In the genomic region with DNA sequence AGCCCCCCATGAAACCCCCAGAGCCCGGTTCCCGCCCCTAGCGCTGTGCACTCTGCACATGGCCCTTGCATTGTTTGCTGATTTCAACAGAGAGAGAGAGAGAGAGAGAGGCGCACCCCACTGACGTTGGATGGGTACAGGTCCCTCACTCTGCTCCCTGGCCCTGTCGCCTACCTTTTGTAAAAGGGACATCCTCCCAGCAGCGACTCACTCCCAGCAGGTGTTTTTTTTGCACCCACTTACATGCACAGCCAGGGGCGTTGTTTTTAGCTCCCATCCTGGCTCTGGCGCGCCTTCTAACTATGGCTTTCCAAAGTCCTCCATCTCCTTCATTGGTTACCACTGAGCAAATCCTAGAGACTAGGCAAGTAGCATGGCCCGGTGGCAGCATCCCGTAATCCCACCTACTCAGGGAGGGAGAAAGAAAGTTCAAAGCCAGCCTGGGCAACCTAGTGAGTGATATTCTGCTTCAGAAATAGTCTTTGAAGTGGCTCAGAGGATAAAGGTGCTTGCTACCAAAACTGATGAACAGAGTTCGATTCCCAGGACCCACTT, we compare ENCODE assay signal across 8 mouse cellular contexts. TPM values are rescaled to one million over a fixed set of nuclear protein-coding genes. Genes with fewer than 3 reads are reported as not detected.
DNase-seq lines count a peak whose midpoint lies in the region; ATAC-seq and TF ChIP-seq lines count a peak whose summit lies in the region.

No protein-coding gene starts in this region.

- H3K9me3 ChIP-seq in lung, embryonic 15.5 days, result no peaks in the 10 kb centered on the region
- no peaks in the 10 kb centered on the region for H3K9me3 ChIP-seq in intestine, postnatal 0 days (ENCODE audit: control insufficient read depth)

- TF ChIP-seq POLR2A in embryonic fibroblast, embryonic 13.5 days (IDR thresholded peaks at IDR 0.05; ENCODE audit: low read depth, low read length), result no peak
- TF ChIP-seq POLR2A in olfactory bulb, adult 2 months (IDR thresholded peaks at IDR 0.05; ENCODE audit: insufficient read depth, low read depth, low read length), result no peak

- no peak for TF ChIP-seq CTCF in embryonic fibroblast, embryonic 13.5 days (IDR thresholded peaks at IDR 0.05; ENCODE audit: borderline replicate concordance, insufficient read depth, low read length)
- no peak for TF ChIP-seq CTCF in intestine, postnatal 0 days (IDR thresholded peaks at IDR 0.05; ENCODE audit: low read depth)
- 0 out of 2 replicates have a peak, but pooled peaks have one; percentile 14 for TF ChIP-seq CTCF in olfactory bulb, adult 2 months (IDR thresholded peaks at IDR 0.05; ENCODE audit: insufficient read depth, low read depth, low read length)

- H3K4me3 ChIP-seq in lung, embryonic 15.5 days, result peak overlapping the region; percentile 64
- peak overlapping the region; percentile 16; the same call in 1 of the 2 replicates for H3K4me3 ChIP-seq in embryonic fibroblast, embryonic 13.5 days (ENCODE audit: insufficient read depth, low read length)
- peak overlapping the region; percentile 73 for H3K4me3 ChIP-seq in intestine, postnatal 0 days (ENCODE audit: low read depth, low read length)
- peak overlapping the region; percentile 75 for H3K4me3 ChIP-seq in olfactory bulb, adult 2 months (ENCODE audit: insufficient read depth, low read depth, low read length)

- peak overlapping the region; percentile 99 for H3K4me2 ChIP-seq in lung, embryonic 15.5 days
- H3K4me2 ChIP-seq in intestine, postnatal 0 days (replicated peaks; ENCODE audit: low read depth), result peak overlapping the region; percentile 94

- H3K9ac ChIP-seq in lung, embryonic 15.5 days, result peak overlapping the region; percentile 87
- peak overlapping the region; percentile 83 for H3K9ac ChIP-seq in intestine, postnatal 0 days (ENCODE audit: low read depth, low read length)

- peaks cover 55% of the 10 kb centered on the region for H3K4me1 ChIP-seq in lung, embryonic 15.5 days
- 0 out of 2 replicates have a peak, but pooled peaks cover 3% of the 10 kb centered on the region for H3K4me1 ChIP-seq in embryonic fibroblast, embryonic 13.5 days (ENCODE audit: control insufficient read depth, insufficient read depth, low read length)
- peaks cover 4% of the 10 kb centered on the region; the same call in 1 of the 2 replicates for H3K4me1 ChIP-seq in intestine, postnatal 0 days (replicated peaks; ENCODE audit: control insufficient read depth, insufficient read depth, low read length)
- peaks cover 35% of the 10 kb centered on the region for H3K4me1 ChIP-seq in olfactory bulb, adult 2 months (ENCODE audit: control insufficient read depth, insufficient read depth, low read length)

- WGBS in lung, embryonic 15.5 days, result 11% methylated on average over 13 of the region's 13 CpGs
- 16% methylated on average over 13 of the region's 13 CpGs for WGBS in intestine, postnatal 0 days
- WGBS in olfactory bulb, adult 2 months, result 14% methylated on average over 13 of the region's 13 CpGs

- no peak for DNase-seq in lung, postnatal 10 days
- DNase-seq in B cell, adult 2 months, result no peak
- no peak for DNase-seq in embryo, embryonic 9.5 days (ENCODE audit: extremely low spot score)

- H3K27me3 ChIP-seq in lung, embryonic 15.5 days, result peaks cover 12% of the 10 kb centered on the region
- no peaks in the 10 kb centered on the region for H3K27me3 ChIP-seq in intestine, postnatal 0 days (replicated peaks; ENCODE audit: control insufficient read depth, insufficient read depth, low read length)

- H3K36me3 ChIP-seq in lung, embryonic 15.5 days, result no peaks in the 10 kb centered on the region
- peaks cover 16% of the 10 kb centered on the region; the same call in 1 of the 2 replicates for H3K36me3 ChIP-seq in intestine, postnatal 0 days (ENCODE audit: control insufficient read depth, insufficient read depth)

- no peak for ATAC-seq in lung, embryonic 15.5 days (ENCODE audit: borderline replicate concordance, extremely low read depth, low FRiP score, low TSS enrichment)
- peak; percentile 1; the same call in 1 of the 2 replicates for ATAC-seq in intestine, postnatal 0 days
- ATAC-seq in megakaryocyte-erythroid progenitor cell, adult 5-6 weeks (replicated peaks; ENCODE audit: low FRiP score, low TSS enrichment, poor library complexity, severe bottlenecking), result no peak

- peak overlapping the region; percentile 97 for H3K27ac ChIP-seq in lung, embryonic 15.5 days
- peak overlapping the region; percentile 63 for H3K27ac ChIP-seq in embryonic fibroblast, embryonic 13.5 days (ENCODE audit: insufficient read depth, low read length)
- peak overlapping the region; percentile 98; the same call in 1 of the 2 replicates for H3K27ac ChIP-seq in intestine, postnatal 0 days (ENCODE audit: low read depth, low read length)
- H3K27ac ChIP-seq in olfactory bulb, adult 2 months (ENCODE audit: insufficient read depth, low read depth, low read length), result 0 out of 2 replicates have a peak overlapping the region, but pooled peaks have one; percentile 4

RNA-seq across cellular contexts. Expression of a gene that starts 6.1 kb away (rescaled TPM):
- 10.3 and 12.0 TPM in 2 replicates for polyA plus RNA-seq in lung, embryonic 15.5 days (2015; fragmentation: Nextera tagmentation; extraction: Ambion mirVana)
- polyA plus RNA-seq in embryonic fibroblast, embryonic 13.5 days (2011; ENCODE audit: insufficient read length, low read depth, missing spikeins), result 15.8 and 19.9 TPM in 2 replicates
- polyA plus RNA-seq in intestine, postnatal 0 days (2015; fragmentation: Nextera tagmentation; extraction: Ambion mirVana), result 6.6 and 7.0 TPM in 2 replicates
- polyA plus RNA-seq in olfactory bulb, adult 2 months (2012; ENCODE audit: insufficient read depth, insufficient read length, low replicate concordance, missing spikeins), result not detected in 2 replicates
- total RNA-seq in megakaryocyte-erythroid progenitor cell, adult 5-6 weeks (2014; fragmentation: Nextera tagmentation), result 1.8 and 2.9 TPM in 2 replicates
- 3.1 and 4.4 TPM in 2 replicates for total RNA-seq in megakaryocyte-erythroid progenitor cell, adult 5-6 weeks (2017)

RNA-seq across cellular contexts. Expression of a gene that starts 27.7 kb away (rescaled TPM):
- 22.4 and 23.0 TPM in 2 replicates for polyA plus RNA-seq in lung, embryonic 15.5 days (2015; fragmentation: Nextera tagmentation; extraction: Ambion mirVana)
- 66.0 and 70.9 TPM in 2 replicates for polyA plus RNA-seq in embryonic fibroblast, embryonic 13.5 days (2011; ENCODE audit: insufficient read length, low read depth, missing spikeins)
- 14.2 and 14.8 TPM in 2 replicates for polyA plus RNA-seq in intestine, postnatal 0 days (2015; fragmentation: Nextera tagmentation; extraction: Ambion mirVana)
- not detected in 2 replicates for polyA plus RNA-seq in olfactory bulb, adult 2 months (2012; ENCODE audit: insufficient read depth, insufficient read length, low replicate concordance, missing spikeins)
- total RNA-seq in megakaryocyte-erythroid progenitor cell, adult 5-6 weeks (2014; fragmentation: Nextera tagmentation), result 57.1 and 65.7 TPM in 2 replicates
- 106 and 110 TPM in 2 replicates for total RNA-seq in megakaryocyte-erythroid progenitor cell, adult 5-6 weeks (2017)

RNA-seq across cellular contexts. Expression of a gene that starts 40.9 kb away (rescaled TPM):
- 14.7 and 16.4 TPM in 2 replicates for polyA plus RNA-seq in lung, embryonic 15.5 days (2015; fragmentation: Nextera tagmentation; extraction: Ambion mirVana)
- polyA plus RNA-seq in embryonic fibroblast, embryonic 13.5 days (2011; ENCODE audit: insufficient read length, low read depth, missing spikeins), result 11.1 and 11.6 TPM in 2 replicates
- 24.1 and 24.8 TPM in 2 replicates for polyA plus RNA-seq in intestine, postnatal 0 days (2015; fragmentation: Nextera tagmentation; extraction: Ambion mirVana)
- not detected in 2 replicates for polyA plus RNA-seq in olfactory bulb, adult 2 months (2012; ENCODE audit: insufficient read depth, insufficient read length, low replicate concordance, missing spikeins)
- total RNA-seq in megakaryocyte-erythroid progenitor cell, adult 5-6 weeks (2014; fragmentation: Nextera tagmentation), result 23.3 and 28.3 TPM in 2 replicates
- total RNA-seq in megakaryocyte-erythroid progenitor cell, adult 5-6 weeks (2017), result 14.8 and 18.4 TPM in 2 replicates

RNA-seq across cellular contexts. Expression of a gene that starts 55.0 kb away (rescaled TPM):
- polyA plus RNA-seq in lung, embryonic 15.5 days (2015; fragmentation: Nextera tagmentation; extraction: Ambion mirVana), result 2.5 and 2.7 TPM in 2 replicates
- 0.60 and 5.3 TPM in 2 replicates for polyA plus RNA-seq in embryonic fibroblast, embryonic 13.5 days (2011; ENCODE audit: insufficient read length, low read depth, missing spikeins)
- 2.1 TPM in 2 replicates for polyA plus RNA-seq in intestine, postnatal 0 days (2015; fragmentation: Nextera tagmentation; extraction: Ambion mirVana)
- polyA plus RNA-seq in olfactory bulb, adult 2 months (2012; ENCODE audit: insufficient read depth, insufficient read length, low replicate concordance, missing spikeins), result not detected in 2 replicates
- total RNA-seq in megakaryocyte-erythroid progenitor cell, adult 5-6 weeks (2014; fragmentation: Nextera tagmentation), result 0.22 TPM in 1 of 2 replicates, not detected in the other
- total RNA-seq in megakaryocyte-erythroid progenitor cell, adult 5-6 weeks (2017), result 0.23 TPM in 1 of 2 replicates, not detected in the other

Comparison
In these comparisons a context has a peak if more than half of its experiments do, and no peak if none do; other contexts are left out.
1. H3K27ac ChIP-seq: peak in every context shown above with its lines; median percentile 98 in intestine, postnatal 0 days; 97 in lung, embryonic 15.5 days; 63 in embryonic fibroblast, embryonic 13.5 days; 4 in olfactory bulb, adult 2 months.
2. H3K4me3 ChIP-seq: peak in every context shown above with its lines; median percentile 75 in olfactory bulb, adult 2 months; 73 in intestine, postnatal 0 days; 64 in lung, embryonic 15.5 days; 16 in embryonic fibroblast, embryonic 13.5 days.
3. RNA of a gene that starts 40.9 kb away (polyA plus RNA-seq): 24.1 to 24.8 TPM in intestine, postnatal 0 days, 14.7 to 16.4 TPM in lung, embryonic 15.5 days and 11.1 to 11.6 TPM in embryonic fibroblast, embryonic 13.5 days; not detected in olfactory bulb, adult 2 months; every median in the first group is over 10 times any median in the second.